Mouse (Mus musculus): ENCODE measurements around the gene Olfr585. TPM values are rescaled to one million over a fixed set of nuclear protein-coding genes. Genes with fewer than 3 reads are reported as not detected.

The Olfr585 gene
- not detected in 2 replicates for polyA plus RNA-seq (2012; rRNA removed)

DNA sequence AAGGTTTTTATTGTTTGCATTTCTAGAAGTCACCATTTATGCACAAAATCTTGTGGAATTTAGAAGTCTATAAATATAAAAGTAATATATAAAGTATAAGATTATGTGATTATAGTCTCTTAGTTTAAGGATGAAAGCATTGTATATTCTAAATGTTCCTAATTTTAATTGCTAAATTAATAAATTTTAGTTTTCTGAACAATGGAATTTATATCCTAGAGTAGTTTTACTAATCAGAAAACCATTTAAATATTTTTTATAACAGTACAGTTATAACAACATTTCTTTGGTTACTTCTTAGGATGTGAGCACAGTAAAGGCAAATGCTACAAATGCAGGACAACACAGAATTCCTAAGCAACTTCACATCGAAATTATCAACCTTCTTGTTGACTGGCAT, at the start of gene Olfr585:
Gene Olfr585, plus strand, starts transcription at position 301 of the 400 bp plus-strand sequence.
- Histone ChIP-seq H3K4me1 (ENCODE audit: control insufficient read depth, insufficient read depth, low read length) (no peaks in the 10 kb centered on the region), H3K27ac (ENCODE audit: insufficient read depth, low read length) (no peak within 1 kb of the TSS), H3K4me3 (ENCODE audit: insufficient read depth, low read length) (no peak within 1 kb of the TSS)
- no peak for TF ChIP-seq POLR2A (IDR thresholded peaks at IDR 0.05; ENCODE audit: extremely low read depth, insufficient read depth, low read length)
- TF ChIP-seq CTCF (IDR thresholded peaks at IDR 0.05; ENCODE audit: extremely low read depth, insufficient read depth, low read length) = no peak

DNA sequence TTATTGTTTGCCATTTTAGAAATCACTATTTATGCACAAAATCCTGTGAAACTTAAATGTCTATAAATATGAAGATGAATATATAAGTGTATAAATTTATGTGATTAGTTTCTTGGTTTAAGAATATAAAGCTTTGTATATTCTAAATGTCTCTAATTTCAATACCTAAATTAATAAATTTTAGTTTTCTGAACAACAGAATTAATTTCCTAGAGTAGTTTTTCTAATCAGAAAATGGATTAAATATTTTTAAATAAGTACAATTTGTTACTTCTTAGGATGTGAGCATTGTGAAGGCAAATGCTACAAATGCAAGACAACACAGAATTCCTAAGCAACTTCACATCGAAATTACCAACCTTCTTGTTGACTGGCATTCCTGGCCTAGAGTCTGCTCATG, 46.5 kb upstream of the Olfr585 start, which contains the start of gene Olfr583:
Gene Olfr583, plus strand, starts transcription at position 301 of the 400 bp plus-strand sequence.
- no peak within 1 kb of the TSS for H3K4me3 ChIP-seq (ENCODE audit: insufficient read depth, low read length)

DNA sequence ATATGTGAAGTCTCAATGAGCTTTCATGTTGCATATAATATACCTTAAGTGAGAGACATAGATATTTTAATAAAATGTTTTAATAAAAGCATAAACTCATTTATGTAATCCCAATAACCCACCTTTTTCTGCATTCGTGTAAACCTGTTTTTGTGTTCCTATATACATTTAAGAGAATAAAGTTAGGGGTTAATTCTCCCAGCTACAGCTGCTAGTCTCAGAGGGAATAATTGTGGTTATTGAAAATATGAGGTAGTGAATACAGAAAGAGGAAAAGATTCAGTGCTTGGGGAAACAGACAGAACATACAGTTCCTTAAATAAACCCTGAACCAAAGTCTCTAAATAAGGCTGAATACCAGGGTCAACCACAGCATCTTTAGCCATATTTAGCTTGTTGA, 15.9 kb upstream of the Olfr585 start, which contains the start of gene Olfr584:
Gene Olfr584, plus strand, starts transcription at position 301 of the 400 bp plus-strand sequence.
- no peak for TF ChIP-seq POLR2A (IDR thresholded peaks at IDR 0.05; ENCODE audit: extremely low read depth, insufficient read depth, low read length)
- H3K27ac ChIP-seq (ENCODE audit: insufficient read depth, low read length) = no peak within 1 kb of the TSS
- no peak within 1 kb of the TSS for H3K4me3 ChIP-seq (ENCODE audit: insufficient read depth, low read length)
- H3K4me1 ChIP-seq (ENCODE audit: control insufficient read depth, insufficient read depth, low read length) = no peaks in the 10 kb centered on the region

More for the DNA sequence above, 46.5 kb upstream of the Olfr585 start, which contains the start of gene Olfr583:
- H3K4me1 ChIP-seq (ENCODE audit: control insufficient read depth, insufficient read depth, low read length) = no peaks in the 10 kb centered on the region
- TF ChIP-seq CTCF (IDR thresholded peaks at IDR 0.05; ENCODE audit: extremely low read depth, insufficient read depth, low read length) (no peak), POLR2A (IDR thresholded peaks at IDR 0.05; ENCODE audit: extremely low read depth, insufficient read depth, low read length) (no peak)
- H3K27ac ChIP-seq (ENCODE audit: insufficient read depth, low read length) = no peak within 1 kb of the TSS

DNA sequence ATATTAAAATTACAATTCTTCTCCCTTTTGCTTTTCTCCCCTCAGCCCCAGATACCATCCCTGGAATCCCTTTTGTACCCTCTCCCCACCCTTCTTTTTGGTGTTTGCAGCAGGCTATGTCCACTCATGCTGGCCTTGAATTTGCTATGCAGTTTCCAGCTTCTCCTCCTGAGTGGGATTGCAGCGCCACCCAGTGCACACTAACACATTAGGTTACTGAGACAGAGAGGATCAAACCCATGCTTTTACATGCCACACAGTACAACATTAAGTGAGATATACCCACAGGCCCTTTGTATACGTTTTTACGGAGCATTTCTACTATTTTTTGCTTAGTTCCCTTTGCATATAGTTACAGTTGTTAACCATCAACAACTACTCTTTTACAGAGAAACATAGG, 21.9 kb downstream of the Olfr585 start:
- no peak overlapping the region for H3K4me3 ChIP-seq (ENCODE audit: insufficient read depth, low read length)
- TF ChIP-seq POLR2A (IDR thresholded peaks at IDR 0.05; ENCODE audit: extremely low read depth, insufficient read depth, low read length) (no peak), CTCF (IDR thresholded peaks at IDR 0.05; ENCODE audit: extremely low read depth, insufficient read depth, low read length) (peak; percentile 48)
- H3K4me1 ChIP-seq (ENCODE audit: control insufficient read depth, insufficient read depth, low read length) = no peaks in the 10 kb centered on the region
- no peak overlapping the region for H3K27ac ChIP-seq (ENCODE audit: insufficient read depth, low read length)

DNA sequence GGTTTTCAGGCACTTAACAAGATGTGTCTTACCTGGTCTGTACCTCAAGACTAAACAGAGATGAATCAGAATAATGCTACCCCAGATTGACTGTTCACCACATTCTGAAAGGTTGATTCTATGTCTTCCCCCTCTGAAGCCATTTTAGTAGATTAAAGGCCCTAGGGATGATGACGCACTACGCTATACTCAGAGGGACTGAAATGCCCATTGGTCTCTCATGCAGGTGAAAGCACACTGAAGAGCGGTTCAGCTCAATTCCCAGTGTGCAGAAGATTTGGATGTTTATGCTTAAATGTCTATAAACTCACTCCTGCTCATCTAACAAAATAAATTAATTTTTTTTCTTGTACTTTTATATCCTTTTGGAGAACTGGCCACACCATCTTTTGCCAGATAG, 28.0 kb downstream of the Olfr585 start, which contains the start of gene Olfr586:
Gene Olfr586, minus strand, starts transcription at position 101 of the 400 bp plus-strand sequence.
- Histone ChIP-seq H3K4me1 (ENCODE audit: control insufficient read depth, insufficient read depth, low read length) (no peaks in the 10 kb centered on the region), H3K4me3 (ENCODE audit: insufficient read depth, low read length) (no peak within 1 kb of the TSS), H3K27ac (ENCODE audit: insufficient read depth, low read length) (no peak within 1 kb of the TSS)
- TF ChIP-seq POLR2A (IDR thresholded peaks at IDR 0.05; ENCODE audit: extremely low read depth, insufficient read depth, low read length) (no peak), CTCF (IDR thresholded peaks at IDR 0.05; ENCODE audit: extremely low read depth, insufficient read depth, low read length) (no peak)

DNA sequence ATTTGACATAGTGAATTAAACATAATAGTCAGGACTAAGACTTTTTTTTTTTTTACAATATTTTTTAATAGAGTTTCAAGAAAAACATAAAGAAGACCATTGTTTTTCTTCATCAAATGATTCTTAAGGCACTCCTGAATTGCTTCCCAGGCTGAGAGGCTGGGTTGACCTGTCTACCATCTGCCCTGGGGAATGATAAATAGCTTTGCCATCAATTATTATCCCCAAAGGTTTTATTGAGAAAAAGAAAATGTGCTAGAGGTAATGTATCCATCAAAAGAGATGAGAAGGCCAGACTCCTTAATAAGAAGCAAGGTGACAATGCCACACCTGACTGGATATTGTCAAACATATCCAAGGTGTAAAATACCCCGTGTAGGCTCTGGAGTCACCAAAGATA, 43.1 kb downstream of the Olfr585 start, which contains the start of gene Olfr588-ps1:
Gene Olfr588-ps1, plus strand, starts transcription at position 301 of the 400 bp plus-strand sequence.
- no peaks in the 10 kb centered on the region for H3K4me1 ChIP-seq (ENCODE audit: control insufficient read depth, insufficient read depth, low read length)
- no peak within 1 kb of the TSS for H3K27ac ChIP-seq (ENCODE audit: insufficient read depth, low read length)
- H3K4me3 ChIP-seq (ENCODE audit: insufficient read depth, low read length) = no peak within 1 kb of the TSS
- TF ChIP-seq CTCF (IDR thresholded peaks at IDR 0.05; ENCODE audit: extremely low read depth, insufficient read depth, low read length) = no peak
- no peak for TF ChIP-seq POLR2A (IDR thresholded peaks at IDR 0.05; ENCODE audit: extremely low read depth, insufficient read depth, low read length)

Other genes starting within 250 kb of the Olfr585 start
- gene Olfr566, start 239.0 kb upstream of the Olfr585 start, polyA plus RNA-seq (2012; rRNA removed) = not detected in 2 replicates
- gene Olfr568, start 220.6 kb upstream of the Olfr585 start, polyA plus RNA-seq (2012; rRNA removed) = not detected in 2 replicates
- not detected in 2 replicates for gene Olfr569, start 206.8 kb upstream of the Olfr585 start, polyA plus RNA-seq (2012; rRNA removed)
- not detected in 2 replicates for gene Olfr570, start 203.1 kb upstream of the Olfr585 start, polyA plus RNA-seq (2012; rRNA removed)
- gene Olfr571, start 180.2 kb upstream of the Olfr585 start, polyA plus RNA-seq (2012; rRNA removed) = not detected in 2 replicates
- gene Olfr572, start 173.3 kb upstream of the Olfr585 start, polyA plus RNA-seq (2012; rRNA removed) = not detected in 2 replicates
- gene Olfr573-ps1, start 155.1 kb upstream of the Olfr585 start, polyA plus RNA-seq (2012; rRNA removed) = not detected in 2 replicates
- not detected in 2 replicates for gene Olfr574, start 149.3 kb upstream of the Olfr585 start, polyA plus RNA-seq (2012; rRNA removed)
- not detected in 2 replicates for gene Olfr575, start 138.9 kb upstream of the Olfr585 start, polyA plus RNA-seq (2012; rRNA removed)
- not detected in 2 replicates for gene Olfr576, start 135.1 kb upstream of the Olfr585 start, polyA plus RNA-seq (2012; rRNA removed)
- gene Olfr577, start 121.8 kb upstream of the Olfr585 start, polyA plus RNA-seq (2012; rRNA removed) = not detected in 2 replicates
- gene Olfr578, start 108.4 kb upstream of the Olfr585 start, polyA plus RNA-seq (2012; rRNA removed) = not detected in 2 replicates
- gene Olfr582, start 59.7 kb upstream of the Olfr585 start, polyA plus RNA-seq (2012; rRNA removed) = not detected in 2 replicates
- gene Olfr583, start 46.4 kb upstream of the Olfr585 start, polyA plus RNA-seq (2012; rRNA removed) = not detected in 2 replicates
- gene Olfr584, start 15.8 kb upstream of the Olfr585 start, polyA plus RNA-seq (2012; rRNA removed) = not detected in 2 replicates
- not detected in 2 replicates for gene Olfr586, start 27.9 kb downstream of the Olfr585 start, polyA plus RNA-seq (2012; rRNA removed)
- not detected in 2 replicates for gene Olfr588-ps1, start 43.2 kb downstream of the Olfr585 start, polyA plus RNA-seq (2012; rRNA removed)
- not detected in 2 replicates for gene Olfr589, start 58.6 kb downstream of the Olfr585 start, polyA plus RNA-seq (2012; rRNA removed)
- not detected in 2 replicates for gene Olfr591, start 80.6 kb downstream of the Olfr585 start, polyA plus RNA-seq (2012; rRNA removed)
- gene Olfr592, start 87.1 kb downstream of the Olfr585 start, polyA plus RNA-seq (2012; rRNA removed) = not detected in 2 replicates
- not detected in 2 replicates for gene Olfr593, start 114.1 kb downstream of the Olfr585 start, polyA plus RNA-seq (2012; rRNA removed)
- not detected in 2 replicates for gene Olfr594, start 119.3 kb downstream of the Olfr585 start, polyA plus RNA-seq (2012; rRNA removed)
- gene Usp17ld, start 154.8 kb downstream of the Olfr585 start, polyA plus RNA-seq (2012; rRNA removed) = not detected in 2 replicates
- gene Olfr596, start 207.9 kb downstream of the Olfr585 start, polyA plus RNA-seq (2012; rRNA removed) = not detected in 2 replicates
- gene Olfr597, start 218.6 kb downstream of the Olfr585 start, polyA plus RNA-seq (2012; rRNA removed) = not detected in 2 replicates
- gene Olfr598, start 225.8 kb downstream of the Olfr585 start, polyA plus RNA-seq (2012; rRNA removed) = not detected in 2 replicates
- not detected in 2 replicates for gene Olfr599, start 238.2 kb downstream of the Olfr585 start, polyA plus RNA-seq (2012; rRNA removed)

Data from cortical plate, adult 2 months (tissue).